Mouse (Mus musculus) small intestine, adult 2 months (tissue): ENCODE data around the gene Art5.

Experiments
- CTCF ChIP-seq: fragments of 200-500 bp; IDR thresholded peaks from 2 replicates; pipeline ENCODE4 v1.5.1; 2012; ENCODE audit warnings: low read depth, mild to moderate bottlenecking, control low read depth, inconsistent platforms, low read length, moderate library complexity, mixed read lengths; ENCODE audit not compliant: insufficient replicate concordance, insufficient read length; ENCODE audit errors: extremely low read depth
- POLR2A ChIP-seq: fragments of 200-500 bp; IDR thresholded peaks from 2 replicates; pipeline ENCODE4 v1.6.1; 2012; ENCODE audit warnings: low read depth, mild to moderate bottlenecking, control low read depth, inconsistent platforms, low read length, moderate library complexity

GRCm38 (mm10) chr7:102103555-102103954, 5.7 kb downstream of the Art5 start:
- TF ChIP-seq POLR2A = no peak
- no peak for TF ChIP-seq CTCF
